Mouse (Mus musculus): ENCODE results near the gene Slf2.

The Slf2 gene

DNA sequence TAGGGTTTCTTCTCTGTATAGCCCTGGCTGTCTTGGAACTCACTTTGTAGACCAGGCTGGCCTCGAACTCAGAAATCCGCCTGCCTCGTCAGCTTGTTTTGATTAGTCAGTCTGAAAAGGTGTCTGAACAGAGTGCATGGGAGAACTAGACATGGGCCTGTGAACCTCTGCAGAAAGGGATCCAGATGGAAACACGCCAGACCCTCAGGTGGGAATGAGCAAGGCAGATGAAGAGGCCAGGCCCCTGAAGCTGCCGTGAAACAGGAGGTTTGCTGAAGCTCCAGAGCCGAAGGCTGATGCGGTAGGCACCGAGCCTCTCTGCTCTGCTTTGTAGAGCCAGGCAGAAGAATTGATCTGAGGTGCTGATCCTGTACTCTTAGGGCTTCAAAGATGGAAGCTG, 81.3 kb downstream of the Slf2 start:
- no peak for DNase-seq (ENCODE audit: low spot score in 2 of 2)

DNA sequence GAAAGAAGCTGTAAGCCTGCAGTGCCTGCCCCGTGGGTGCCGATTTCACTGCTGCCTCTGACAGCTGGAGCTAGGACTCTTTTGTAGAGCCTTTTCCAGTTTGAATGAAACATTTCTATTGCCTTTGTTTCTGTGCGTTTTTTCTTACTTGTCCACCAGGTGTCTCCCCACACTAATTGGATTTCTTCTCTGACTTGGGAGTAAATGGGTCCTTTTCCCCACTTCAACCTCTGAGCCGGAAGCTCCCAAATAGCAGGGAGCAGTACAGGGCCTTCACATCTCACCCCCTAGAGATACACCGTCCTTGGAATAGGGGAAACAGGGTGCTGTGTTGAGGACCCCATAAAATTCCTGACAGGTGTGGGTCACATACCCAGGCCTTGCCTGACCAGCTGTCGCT, 81.7 kb downstream of the Slf2 start:
- DNase-seq (ENCODE audit: low spot score in 2 of 2) = no peak

DNA sequence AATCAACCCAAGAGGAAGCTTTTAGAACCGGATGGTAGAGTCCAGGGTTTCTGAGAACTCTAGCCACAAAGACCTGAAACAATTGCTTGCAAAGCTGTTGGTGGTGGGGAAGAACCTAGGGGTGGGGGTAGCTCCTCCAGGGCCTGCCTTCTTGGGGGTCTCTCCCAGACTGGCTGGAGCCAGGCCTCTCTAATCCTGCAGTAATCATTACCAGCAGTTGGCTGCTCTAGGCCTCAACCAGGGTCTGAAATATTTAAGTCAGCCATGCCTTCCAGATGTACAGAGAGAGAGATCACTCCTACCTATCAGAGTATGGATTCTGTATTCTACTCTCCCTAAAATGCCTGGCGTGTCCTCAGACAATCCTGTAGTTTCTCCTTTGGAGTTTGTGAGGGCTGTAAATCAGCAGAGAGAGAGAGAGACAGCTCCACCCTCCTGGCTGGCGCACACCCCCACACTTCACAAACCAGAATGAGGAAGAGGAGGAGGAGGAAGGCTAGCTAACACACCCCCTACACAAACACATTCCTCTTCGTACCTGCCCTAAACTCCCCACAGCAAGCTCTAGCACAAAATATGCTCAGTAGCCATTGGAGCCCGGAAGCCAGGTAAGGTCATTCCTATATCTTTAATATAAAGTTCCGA, 82.8 kb downstream of the Slf2 start:
- no peak for DNase-seq (ENCODE audit: low spot score in 2 of 2)

DNA sequence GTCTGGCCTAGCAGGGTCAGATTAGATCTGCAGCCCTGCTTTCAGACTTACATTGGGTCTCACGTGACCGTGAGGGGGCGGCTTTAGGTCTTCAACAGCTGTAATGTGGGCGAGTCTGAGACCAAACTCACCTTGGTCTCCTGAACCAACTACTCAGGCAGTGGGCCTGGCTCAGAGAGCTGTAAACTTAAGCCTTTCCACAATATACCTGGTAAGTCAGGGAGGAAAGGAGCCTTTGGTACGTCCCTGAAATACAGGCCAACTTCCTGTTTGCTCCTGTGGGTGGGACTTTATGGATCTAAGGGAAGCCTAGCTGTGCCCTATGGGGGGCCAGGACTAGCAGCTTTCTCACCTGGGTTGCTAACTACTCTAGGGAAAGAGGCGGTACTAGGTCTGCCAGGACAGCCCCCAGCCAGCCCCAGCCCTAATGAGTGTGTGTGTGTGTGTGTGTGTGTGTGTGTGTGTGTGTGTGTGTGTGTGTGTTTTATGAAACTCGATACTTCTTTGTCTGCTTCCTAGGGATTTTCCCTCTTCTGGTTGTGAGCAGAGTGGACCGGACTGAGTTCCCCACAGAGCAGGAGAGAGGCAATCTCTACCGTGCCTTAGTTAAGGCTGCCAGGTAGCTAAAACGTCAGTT, 83.5 kb downstream of the Slf2 start, which contains the start of gene Lzts2:
Lzts2 (plus strand) TSS at position 80 of the 637 bp plus-strand sequence.
- DNase-seq (ENCODE audit: low spot score in 2 of 2) = no peak

DNA sequence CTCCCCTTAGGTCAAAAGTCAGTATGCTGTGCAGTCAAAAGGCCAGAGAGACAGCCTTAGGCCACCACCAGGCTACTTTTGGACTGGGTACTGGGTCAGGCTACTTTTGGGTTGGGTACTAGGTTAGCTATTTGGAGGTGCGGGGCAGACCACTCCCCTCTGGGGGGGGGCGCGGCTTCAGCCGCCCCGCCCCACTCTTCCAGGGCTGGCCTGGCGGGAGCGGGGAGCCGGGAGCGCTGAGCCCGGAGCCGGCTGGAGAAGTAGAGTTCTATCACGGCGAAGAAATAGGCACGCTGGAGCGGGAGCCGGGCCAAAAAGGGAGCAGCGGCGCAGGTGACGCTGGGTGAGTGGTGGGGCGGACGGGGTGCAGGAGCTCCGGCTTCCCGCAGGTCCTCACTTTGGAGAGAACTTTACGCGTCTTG, 84.0 kb downstream of the Slf2 start:
- peak in 1 of 2 experiments; percentile 44 for DNase-seq (ENCODE audit: low spot score in 2 of 2)

DNA sequence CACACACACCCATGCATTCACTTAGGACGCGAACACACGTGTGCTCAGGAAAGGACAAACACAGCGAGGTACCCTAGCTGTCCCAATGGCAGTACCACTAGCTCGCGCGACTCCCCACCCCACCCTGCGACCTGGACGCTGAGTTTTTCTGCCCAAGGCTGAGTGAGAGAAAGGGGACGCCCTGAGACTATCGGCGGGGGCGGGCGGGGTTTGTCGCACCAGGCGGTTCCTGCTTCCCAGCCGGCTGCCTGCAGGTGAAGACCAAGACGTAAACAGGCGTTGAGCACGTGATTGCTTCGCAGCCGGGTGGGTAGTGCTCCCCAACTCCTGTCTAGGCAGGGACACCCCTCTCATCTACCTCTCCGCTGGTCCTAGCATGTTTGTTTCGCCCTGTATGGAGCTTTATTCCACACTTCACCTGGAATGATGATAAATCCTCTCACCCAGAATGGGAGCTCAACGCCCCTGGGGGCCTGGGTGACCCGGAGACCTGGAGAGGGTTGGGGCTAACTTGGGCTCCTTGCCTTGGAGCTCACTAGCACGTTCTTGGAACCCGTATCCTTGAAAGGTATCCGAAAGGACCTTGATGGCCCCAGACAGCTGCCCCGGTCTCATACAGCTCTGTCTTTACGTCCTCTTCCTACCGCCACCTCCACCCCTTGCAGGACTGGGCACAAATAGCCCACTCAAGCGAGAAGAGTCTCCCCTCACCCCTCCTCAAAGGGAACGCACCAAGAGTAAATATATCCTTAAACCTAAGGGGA, 84.7 kb downstream of the Slf2 start:
- peak; percentile 36 to 72 for DNase-seq (ENCODE audit: low spot score in 2 of 2)

DNA sequence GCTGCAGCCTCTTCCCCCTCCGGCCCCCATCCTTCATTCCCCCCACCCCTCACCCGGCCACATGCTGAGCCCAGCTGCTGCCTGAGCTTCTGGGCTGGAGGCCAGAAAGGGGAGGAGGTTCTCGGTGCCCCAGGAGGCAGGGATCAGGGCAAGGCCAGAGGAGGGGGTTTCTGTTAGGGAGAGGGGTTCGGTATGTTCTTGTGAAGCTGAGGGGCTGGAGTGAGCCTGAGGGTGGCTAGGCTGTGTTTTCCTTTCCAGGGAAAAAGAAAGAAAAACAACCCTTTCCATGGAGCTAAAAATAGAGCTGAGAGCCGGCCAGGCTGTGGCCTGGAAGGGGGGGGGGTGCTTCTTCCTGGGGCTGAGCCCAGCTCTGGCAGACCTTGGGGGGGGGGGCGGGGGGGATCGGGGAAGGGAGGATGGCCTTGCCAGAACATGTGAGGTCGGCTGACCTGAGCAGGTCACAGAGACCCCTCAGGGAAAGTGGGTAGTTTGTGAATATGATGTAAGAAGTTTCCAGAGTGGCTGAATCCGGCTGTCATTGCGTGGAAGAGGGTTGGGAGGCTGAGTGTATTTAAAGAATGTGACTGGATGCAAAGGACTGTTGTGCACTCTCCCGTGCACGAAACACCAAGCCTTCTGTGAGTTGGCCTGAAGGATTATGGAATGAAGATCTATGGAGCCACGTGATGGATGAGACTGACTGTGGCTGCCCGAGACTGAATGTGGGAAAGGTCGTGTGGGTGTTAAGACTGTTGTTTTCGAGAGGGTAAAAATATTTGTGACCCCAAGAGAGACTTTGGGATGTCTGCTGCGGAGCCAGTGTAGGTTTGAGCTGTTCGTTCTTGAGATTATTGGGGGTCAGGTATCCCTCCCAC, 85.6 kb downstream of the Slf2 start:
- peak in 1 of 2 experiments; percentile 53 for DNase-seq (ENCODE audit: low spot score in 2 of 2)

DNA sequence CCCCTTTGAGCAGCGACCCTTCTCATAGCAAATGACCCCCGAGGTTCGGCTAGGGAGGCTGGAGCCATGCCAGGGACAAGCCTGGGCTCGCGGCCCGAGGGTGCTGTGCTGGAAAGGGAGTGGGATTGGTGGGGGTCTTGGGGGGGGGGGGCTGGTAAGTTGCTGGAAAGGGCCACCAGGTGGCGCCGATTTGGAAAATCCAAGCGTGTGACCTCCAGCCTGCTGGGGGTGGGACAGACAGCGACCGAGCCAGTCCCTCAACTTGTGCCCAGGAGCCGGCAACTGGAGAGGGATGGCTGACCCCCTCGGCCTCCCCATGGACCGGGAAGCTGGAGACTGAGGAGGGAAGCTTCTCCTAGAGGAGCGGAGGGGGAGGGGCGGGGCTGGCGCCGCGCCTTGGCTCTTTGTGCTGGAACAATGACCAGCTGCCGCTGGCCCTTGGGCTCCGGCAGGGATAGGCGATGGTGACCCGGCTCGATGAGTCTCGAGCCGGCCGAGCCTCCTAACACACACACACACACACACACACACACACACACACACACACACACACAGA, 86.3 kb downstream of the Slf2 start:
- peak in 1 of 2 experiments; percentile 56 for DNase-seq (ENCODE audit: low spot score in 2 of 2)

DNA sequence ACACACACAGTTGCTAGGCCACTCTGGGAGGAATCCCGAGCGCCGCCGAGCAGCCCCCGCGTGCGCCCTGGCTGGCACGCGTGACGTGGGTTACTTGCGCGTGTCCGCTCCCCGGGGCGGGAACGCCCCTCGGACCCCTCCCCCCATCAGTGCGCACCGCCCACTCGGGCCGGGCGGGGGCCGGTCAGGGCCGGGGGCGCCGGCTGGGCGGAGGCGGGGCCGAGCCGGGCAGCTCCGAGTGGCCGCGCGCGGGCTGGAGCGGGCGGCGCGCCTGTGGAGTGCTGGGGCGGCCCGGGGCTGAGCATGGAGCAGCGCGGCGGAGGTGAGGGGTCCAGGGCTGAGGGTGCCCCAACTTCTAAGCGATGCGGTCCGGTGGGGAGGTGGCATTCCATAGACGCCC, 87.0 kb downstream of the Slf2 start:
- DNase-seq (ENCODE audit: low spot score in 2 of 2) = peak in 1 of 2 experiments; percentile 54

DNA sequence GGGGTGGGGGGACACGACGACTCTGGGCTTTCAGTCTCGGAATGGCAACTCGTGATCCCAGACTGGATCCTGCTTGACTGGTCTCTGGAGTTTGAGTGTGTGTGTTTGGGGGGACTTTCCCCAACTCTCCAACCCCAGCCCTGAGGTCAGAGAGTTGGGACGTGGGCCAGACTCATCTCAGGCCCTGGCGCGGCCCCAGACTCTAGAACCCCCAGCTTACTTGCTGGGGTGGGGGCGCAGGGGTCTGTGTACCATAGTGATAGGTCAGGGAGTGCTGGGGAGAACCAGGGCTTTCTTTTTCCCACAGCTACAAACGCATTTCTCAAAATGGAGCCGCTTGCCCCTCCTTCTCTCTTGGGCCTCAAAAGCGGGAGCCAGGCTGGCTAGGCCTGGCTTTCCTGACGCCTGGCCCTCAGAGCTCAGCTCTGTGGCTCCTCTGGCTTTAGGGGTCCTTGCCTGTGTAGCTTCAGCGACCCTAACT, 87.4 kb downstream of the Slf2 start:
- no peak for DNase-seq (ENCODE audit: low spot score in 2 of 2)

DNA sequence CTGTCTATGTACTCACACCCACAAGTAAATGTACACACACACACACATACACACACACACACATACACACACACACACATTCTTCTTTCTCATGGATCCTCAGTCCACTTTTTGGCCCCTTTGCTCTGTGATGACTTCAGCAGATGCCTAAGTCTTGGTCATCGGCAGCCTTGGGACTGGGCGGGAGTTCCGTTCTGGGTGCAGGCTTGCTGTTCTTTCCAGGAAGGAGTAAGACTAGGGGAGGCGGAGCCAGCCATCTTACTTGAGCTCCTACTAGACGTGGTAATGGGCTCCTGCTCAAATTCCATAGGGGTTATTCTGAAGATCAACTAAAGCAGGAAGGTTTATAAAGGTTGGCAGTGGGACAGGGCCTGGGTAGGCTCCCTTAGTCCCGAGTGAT, 89.4 kb downstream of the Slf2 start:
- no peak for DNase-seq (ENCODE audit: low spot score in 2 of 2)

DNA sequence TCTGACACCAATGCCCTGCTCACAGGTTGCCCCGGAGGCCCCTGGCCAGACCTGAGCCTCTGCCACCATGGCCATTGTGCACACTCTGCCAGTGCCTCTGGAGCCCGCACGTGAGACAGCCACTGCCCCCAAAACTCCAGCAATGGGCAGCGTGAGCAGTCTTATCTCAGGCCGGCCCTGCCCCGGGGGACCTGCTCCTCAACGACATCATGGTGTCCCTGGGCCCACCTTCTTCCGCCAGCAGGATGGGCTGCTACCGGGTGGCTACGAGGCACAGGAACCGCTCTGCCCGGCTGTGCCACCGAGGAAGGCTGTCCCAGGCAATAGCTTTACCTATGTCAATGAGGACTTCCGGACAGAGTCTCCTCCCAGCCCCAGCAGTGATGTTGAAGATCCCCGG, 90.4 kb downstream of the Slf2 start:
- DNase-seq (ENCODE audit: low spot score in 2 of 2) = no peak

DNA sequence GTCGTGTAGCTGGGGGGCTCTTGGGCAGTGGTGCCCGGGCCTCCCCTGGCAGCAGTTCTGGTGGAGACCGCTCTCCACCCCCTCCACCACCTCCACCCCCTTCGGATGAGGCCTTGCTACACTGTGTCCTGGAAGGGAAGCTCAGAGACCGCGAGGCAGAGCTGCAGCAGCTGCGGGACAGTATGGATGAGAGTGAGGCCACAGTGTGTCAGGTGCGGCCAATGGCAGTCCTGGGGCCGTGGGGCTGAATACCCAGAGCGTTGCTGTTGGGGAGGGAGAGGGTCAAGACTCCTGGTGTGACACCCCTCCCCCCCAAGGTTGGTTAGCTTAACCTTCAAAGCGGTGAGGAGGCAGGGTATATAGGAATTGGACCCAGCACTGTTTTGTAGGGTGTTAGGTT, 93.0 kb downstream of the Slf2 start:
- DNase-seq (ENCODE audit: low spot score in 2 of 2) = no peak

DNA sequence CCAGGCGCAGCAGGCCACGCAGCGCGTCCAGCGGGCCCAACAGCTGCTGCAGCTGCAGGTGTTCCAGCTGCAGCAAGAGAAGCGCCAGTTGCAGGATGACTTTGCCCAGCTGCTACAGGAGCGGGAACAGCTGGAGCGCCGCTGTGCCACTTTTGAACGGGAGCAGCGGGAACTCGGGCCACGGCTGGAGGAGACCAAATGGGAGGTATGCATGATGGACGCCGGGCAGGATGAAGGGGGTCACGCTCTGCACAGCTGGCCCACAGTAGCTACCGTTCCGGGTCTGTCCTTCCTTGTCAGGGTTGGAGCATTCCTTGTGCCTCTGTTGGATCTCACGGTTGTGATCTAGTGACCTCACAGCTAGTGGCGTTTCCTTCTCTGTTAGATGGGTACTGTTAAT, 93.8 kb downstream of the Slf2 start:
- no peak for DNase-seq (ENCODE audit: low spot score in 2 of 2)

DNA sequence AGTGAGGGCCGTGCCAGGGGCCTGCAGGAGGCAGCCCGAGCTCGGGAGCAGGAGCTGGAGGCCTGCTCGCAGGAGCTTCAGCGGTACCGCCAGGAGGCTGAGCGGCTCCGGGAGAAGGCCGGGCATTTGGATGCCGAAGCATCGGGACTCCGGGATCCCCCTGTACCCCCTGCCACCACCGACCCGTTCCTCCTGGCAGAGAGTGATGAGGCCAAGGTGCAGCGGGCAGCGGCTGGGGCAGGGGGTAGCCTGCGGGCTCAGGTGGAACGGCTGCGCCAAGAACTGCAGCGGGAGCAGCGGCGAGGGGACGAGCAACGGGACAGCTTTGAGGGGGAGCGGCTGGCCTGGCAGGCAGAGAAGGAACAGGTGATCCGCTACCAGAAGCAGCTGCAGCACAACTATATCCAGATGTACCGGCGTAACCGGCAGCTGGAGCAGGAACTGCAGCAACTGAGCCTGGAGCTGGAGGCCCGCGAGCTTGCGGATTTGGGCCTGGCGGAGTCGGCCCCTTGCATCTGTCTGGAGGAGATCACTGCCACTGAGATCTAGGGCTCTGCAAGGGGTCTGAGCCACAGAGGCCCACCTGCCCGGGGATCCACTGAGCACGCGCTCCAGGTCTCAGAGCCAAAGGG, 95.1 kb downstream of the Slf2 start:
- no peak for DNase-seq (ENCODE audit: low spot score in 2 of 2)

DNA sequence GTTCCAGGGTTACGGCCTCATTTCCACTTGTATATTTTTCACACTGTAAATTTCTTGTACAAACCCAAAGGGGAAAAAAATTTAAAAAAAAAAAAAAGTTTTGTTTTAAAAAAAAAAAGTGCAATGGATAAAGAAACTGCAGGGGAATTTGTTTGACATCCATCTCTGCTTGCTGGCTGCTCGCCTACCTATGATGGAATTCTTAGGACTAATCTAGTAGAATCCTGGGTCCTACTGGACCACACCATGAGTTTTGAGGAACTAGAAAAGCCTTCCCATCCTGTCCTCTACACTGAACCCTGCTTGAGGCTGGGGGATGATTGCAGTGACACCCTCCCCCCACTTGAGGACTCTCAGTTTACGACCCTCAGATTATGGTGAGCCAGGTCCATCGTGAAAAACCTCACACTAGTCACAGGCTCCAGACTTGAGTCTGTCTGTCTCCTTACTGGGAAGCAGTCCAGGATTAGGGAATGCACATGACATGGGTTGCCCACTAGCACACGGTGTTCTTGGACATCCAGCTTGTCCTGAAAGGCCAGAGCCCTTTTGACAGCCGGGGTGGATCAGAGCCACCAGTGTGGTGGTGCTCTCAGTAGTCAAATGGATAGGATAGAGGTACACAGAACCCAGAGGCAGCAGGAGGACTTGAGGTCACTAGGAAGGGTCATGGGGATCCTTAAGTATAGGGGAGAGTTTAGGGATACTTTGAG, 96.2 kb downstream of the Slf2 start:
- DNase-seq (ENCODE audit: low spot score in 2 of 2) = no peak

DNA sequence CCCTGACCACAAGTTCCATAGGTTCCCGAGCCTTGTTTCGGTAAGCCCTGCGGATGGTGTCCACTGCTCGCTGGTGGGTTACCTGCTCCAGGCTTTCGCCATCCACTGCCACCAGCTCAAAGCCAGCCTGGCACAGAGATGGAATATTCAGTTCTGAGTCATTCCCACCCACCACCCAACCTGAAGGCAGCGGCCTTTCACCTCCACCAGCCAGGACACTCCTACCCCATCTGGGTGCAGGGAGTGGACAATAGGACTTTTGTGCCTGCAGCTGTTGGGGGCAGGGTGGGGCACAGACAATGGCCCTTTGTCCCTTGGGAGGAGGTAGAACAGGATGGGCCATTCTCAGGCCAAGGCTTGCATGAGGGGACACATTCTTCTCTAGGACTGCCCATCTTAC, 96.9 kb downstream of the Slf2 start:
- no peak for DNase-seq (ENCODE audit: low spot score in 2 of 2)

DNA sequence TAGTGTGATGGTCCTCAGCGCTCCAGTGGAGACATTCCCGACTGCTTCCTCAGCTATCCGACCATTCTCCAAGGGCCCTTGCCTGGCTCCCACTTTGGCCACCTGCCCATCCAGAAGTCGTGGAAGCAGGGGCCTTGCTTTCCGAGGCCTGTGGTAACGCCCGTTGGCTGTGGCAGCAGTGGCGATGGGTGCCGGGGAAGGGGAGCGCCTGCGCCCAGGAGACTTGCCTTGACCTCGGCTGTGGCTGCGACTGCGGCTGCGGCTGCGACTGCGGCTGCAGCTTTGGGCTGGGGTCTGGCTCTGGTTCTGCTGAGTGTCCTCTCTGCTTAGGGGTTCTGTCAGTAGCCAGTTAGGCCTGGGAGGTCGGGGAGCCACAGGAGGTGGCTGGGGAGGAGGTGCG, 97.8 kb downstream of the Slf2 start:
- no peak for DNase-seq (ENCODE audit: low spot score in 2 of 2)

DNA sequence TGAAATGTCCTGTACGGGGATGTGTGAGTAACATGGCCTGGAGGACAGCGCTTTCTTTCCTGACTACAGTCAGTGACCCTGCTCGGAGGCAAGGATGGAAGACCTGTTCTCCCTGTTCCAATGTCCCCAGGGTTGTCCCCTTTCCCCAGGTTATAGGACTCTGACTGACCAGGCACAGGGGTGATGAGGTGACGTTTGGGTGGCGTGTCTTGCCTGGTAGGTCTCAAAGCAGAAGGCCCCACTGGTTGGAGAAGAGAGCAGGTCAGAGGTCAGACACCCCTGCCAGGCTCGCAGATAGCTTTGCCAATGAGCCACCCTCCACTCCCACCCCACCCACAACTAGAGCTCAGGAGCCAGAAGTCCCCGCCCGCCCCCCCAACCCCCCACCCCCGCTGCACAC, 98.6 kb downstream of the Slf2 start:
- no peak for DNase-seq (ENCODE audit: low spot score in 2 of 2)

DNA sequence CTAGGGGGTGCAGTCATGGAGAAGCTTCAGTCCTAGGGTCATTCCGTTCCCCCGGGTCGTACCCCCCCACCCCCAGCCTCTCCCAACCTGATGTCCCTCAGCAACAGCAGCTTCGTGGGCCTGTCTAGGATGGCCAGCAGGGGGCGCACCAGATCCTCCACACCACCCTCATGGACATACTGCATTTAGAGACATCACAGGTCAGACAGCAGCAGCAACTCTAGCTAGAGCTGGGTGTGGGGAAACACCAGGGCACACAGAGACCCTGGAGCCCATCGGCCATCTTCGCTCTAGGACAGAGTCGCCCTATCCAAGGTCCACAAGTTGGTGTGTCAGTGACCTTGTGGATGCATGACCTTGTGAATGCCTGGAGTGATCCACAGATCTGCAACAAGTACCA, 99.2 kb downstream of the Slf2 start:
- peak; percentile 60 to 84 for DNase-seq (ENCODE audit: low spot score in 2 of 2)

All from spleen, postnatal 10 days (tissue).